Mouse (Mus musculus) liver, adult 2 months (tissue): ENCODE results near the gene Ttll11. TPM values are rescaled to one million over a fixed set of nuclear protein-coding genes. Genes with fewer than 3 reads are reported as not detected.

ENCODE experiments used
- DNase-seq: peaks from one replicate; pipeline ENCODE4 v3.0.0-alpha.2; 2011; ENCODE audit warnings: low read depth, low spot score; ENCODE audit errors: extremely low read depth
- H3K27ac ChIP-seq: fragments of 200-500 bp; replicated peaks from 2 replicates; pipeline ENCODE4 v1.5.1; 2012; ENCODE audit warnings: low read depth, mild to moderate bottlenecking, control low read depth, inconsistent platforms, low read length; ENCODE audit not compliant: insufficient read depth
- H3K27me3 ChIP-seq: fragments of 200-500 bp; 2 replicates; pipeline ENCODE4 v1.6.1; 2012; ENCODE audit warnings: mild to moderate bottlenecking, moderate library complexity, low read length, inconsistent platforms; ENCODE audit not compliant: control insufficient read depth, insufficient read depth
- H3K36me3 ChIP-seq: fragments of 200-500 bp; 2 replicates; pipeline ENCODE4 v1.6.1; 2012; ENCODE audit warnings: low read length, inconsistent platforms; ENCODE audit not compliant: control insufficient read depth, insufficient read depth
- H3K4me1 ChIP-seq: fragments of 200-500 bp; 2 replicates; pipeline ENCODE4 v1.6.1; 2011; ENCODE audit warnings: low read length; ENCODE audit not compliant: control insufficient read depth, insufficient read depth
- H3K4me3 ChIP-seq: fragments of 200-500 bp; 2 replicates; pipeline ENCODE4 v1.5.1; 2011; ENCODE audit warnings: low read depth, mild to moderate bottlenecking, control low read depth, low read length, moderate library complexity; ENCODE audit not compliant: insufficient read depth
- H3K79me2 ChIP-seq: fragments of 200-500 bp; 2 replicates; pipeline ENCODE4 v1.6.1; 2012; ENCODE audit warnings: inconsistent platforms, mild to moderate bottlenecking, low read length, moderate library complexity; ENCODE audit not compliant: control insufficient read depth, insufficient read depth
- H3K9ac ChIP-seq: fragments of 200-500 bp; 2 replicates; pipeline ENCODE4 v1.6.1; 2012; ENCODE audit warnings: low read depth, mild to moderate bottlenecking, control low read depth, inconsistent platforms, low read length
- CTCF ChIP-seq: fragments of 200-500 bp; IDR thresholded peaks from 2 replicates; pipeline ENCODE4 v1.5.1; 2011; ENCODE audit warnings: low read depth, low read length, control low read depth
- POLR2A ChIP-seq: fragments of 200-500 bp; IDR thresholded peaks from 2 replicates; pipeline ENCODE4 v1.6.1; 2011; ENCODE audit warnings: low read length, control low read depth; ENCODE audit not compliant: insufficient read depth; ENCODE audit errors: extremely low read depth
- WGBS: fragments of 180-500 bp; shearing (Covaris S2); methylation state at CpG from one replicate; pipeline ENCODE4 v1.1.7; 2018; 5-methylcytosine and 5-hydroxymethylcytosine counted together
- polyA plus RNA-seq: library from polyadenylated mRNA; depleted of rRNA; stranded (reverse); fragments of >200 nt; gene quantifications from 2 replicates; pipeline ENCODE4 v1.2.3, GENCODE M21; 2012
- total RNA-seq: library from RNA; depleted of rRNA; stranded (reverse); fragments of >200 nt; gene quantifications from 2 replicates; pipeline ENCODE4 v1.2.3, GENCODE M21; 2014

The Ttll11 gene
- total and polyA plus RNA-seq, 2 experiments = 0.09 to 0.55 TPM

- peaks cover 4% of the 10 kb centered on the region; the same call in 1 of the 2 replicates for H3K36me3 ChIP-seq
- peak overlapping the region; percentile 32; the same call in 1 of the 2 replicates for H3K27ac ChIP-seq
- 0 out of 2 replicates have a peak, but pooled peaks cover 4% of the 10 kb centered on the region for H3K79me2 ChIP-seq
- WGBS = 73% methylated on average over 5 of the region's 5 CpGs
- H3K27me3 ChIP-seq = no peaks in the 10 kb centered on the region
- no peak overlapping the region for H3K4me3 ChIP-seq
- H3K4me1 ChIP-seq = no peaks in the 10 kb centered on the region
- H3K9ac ChIP-seq = no peak overlapping the region
- DNase-seq = peak; percentile 25
- TF ChIP-seq CTCF (no peak), POLR2A (no peak)
Observed at GRCm38 (mm10) chr2:35718003-35718500, 261.7 kb downstream of the Ttll11 start.

GRCm38 (mm10) chr2:35716175-35716574 is 263.5 kb downstream of the Ttll11 start:
- Histone ChIP-seq H3K27me3 (no peaks in the 10 kb centered on the region), H3K79me2 (no peaks in the 10 kb centered on the region), H3K9ac (no peak overlapping the region), H3K4me1 (no peaks in the 10 kb centered on the region), H3K27ac (no peak overlapping the region), H3K4me3 (no peak overlapping the region), H3K36me3 (peaks cover 2% of the 10 kb centered on the region; the same call in 1 of the 2 replicates)
- DNase-seq = no peak
- no peak for TF ChIP-seq POLR2A
- no peak for TF ChIP-seq CTCF
- 71% methylated on average over 1 of the region's 1 CpGs for WGBS

GRCm38 (mm10) chr2:35715485-35715884 is 264.2 kb downstream of the Ttll11 start:
- Histone ChIP-seq H3K4me3 (no peak overlapping the region), H3K27me3 (no peaks in the 10 kb centered on the region), H3K36me3 (peaks cover 2% of the 10 kb centered on the region; the same call in 1 of the 2 replicates), H3K4me1 (no peaks in the 10 kb centered on the region), H3K27ac (no peak overlapping the region), H3K9ac (no peak overlapping the region), H3K79me2 (no peaks in the 10 kb centered on the region)
- DNase-seq = no peak
- TF ChIP-seq CTCF (no peak), POLR2A (no peak)
- 89% methylated on average over 3 of the region's 3 CpGs for WGBS

GRCm38 (mm10) chr2:35714742-35715167 is 265.0 kb downstream of the Ttll11 start:
- no peak for TF ChIP-seq CTCF
- no peak for TF ChIP-seq POLR2A
- H3K27me3 ChIP-seq = no peaks in the 10 kb centered on the region
- WGBS = 78% methylated on average over 8 of the region's 8 CpGs
- no peaks in the 10 kb centered on the region for H3K79me2 ChIP-seq
- no peak overlapping the region for H3K9ac ChIP-seq
- peaks cover 3% of the 10 kb centered on the region; the same call in 1 of the 2 replicates for H3K36me3 ChIP-seq
- DNase-seq = no peak
- H3K4me3 ChIP-seq = no peak overlapping the region
- H3K27ac ChIP-seq = no peak overlapping the region
- H3K4me1 ChIP-seq = no peaks in the 10 kb centered on the region

- WGBS = 90% methylated on average over 7 of the region's 7 CpGs
- Histone ChIP-seq H3K36me3 (peaks cover 2% of the 10 kb centered on the region; the same call in 1 of the 2 replicates), H3K79me2 (no peaks in the 10 kb centered on the region)
Observed at GRCm38 (mm10) chr2:35713460-35713859, 266.3 kb downstream of the Ttll11 start.

GRCm38 (mm10) chr2:35712611-35713010 is 267.1 kb downstream of the Ttll11 start:
- Histone ChIP-seq H3K9ac (no peak overlapping the region), H3K36me3 (peaks cover 2% of the 10 kb centered on the region; the same call in 1 of the 2 replicates), H3K27ac (no peak overlapping the region), H3K27me3 (no peaks in the 10 kb centered on the region), H3K4me1 (no peaks in the 10 kb centered on the region), H3K79me2 (no peaks in the 10 kb centered on the region), H3K4me3 (no peak overlapping the region)
- TF ChIP-seq POLR2A (no peak), CTCF (no peak)
- 97% methylated on average over 5 of the region's 5 CpGs for whole genome bisulfite sequencing
- no peak for DNase-seq

More at GRCm38 (mm10) chr2:35713460-35713859, 266.3 kb downstream of the Ttll11 start:
- Histone ChIP-seq H3K4me3 (no peak overlapping the region), H3K9ac (no peak overlapping the region), H3K27me3 (no peaks in the 10 kb centered on the region), H3K27ac (no peak overlapping the region), H3K4me1 (no peaks in the 10 kb centered on the region)
- no peak for TF ChIP-seq CTCF
- no peak for TF ChIP-seq POLR2A
- DNase-seq = no peak
